Mouse (Mus musculus) brain, embryonic 14.5 days (tissue): ENCODE measurements around the gene Rad9a.

Experiments used
- CTCF ChIP-seq: fragments of 200-500 bp; IDR thresholded peaks from 2 replicates; pipeline ENCODE4 v1.5.1; 2012; ENCODE audit warnings: inconsistent platforms, mild to moderate bottlenecking, moderate library complexity, borderline replicate concordance; ENCODE audit not compliant: insufficient read depth, insufficient read length; ENCODE audit errors: extremely low read depth
- POLR2A ChIP-seq: fragments of 200-500 bp; IDR thresholded peaks from 2 replicates; pipeline ENCODE4 v1.6.1; 2012; ENCODE audit warnings: mild to moderate bottlenecking, inconsistent platforms, borderline replicate concordance; ENCODE audit not compliant: poor library complexity, insufficient read depth, insufficient read length, severe bottlenecking; ENCODE audit errors: extremely low read depth

- no peak for TF ChIP-seq POLR2A
- TF ChIP-seq CTCF: no peak
Observed at GRCm38 (mm10) chr19:4194776-4195650, 6.4 kb downstream of the Rad9a start.
